Mouse (Mus musculus): ENCODE data around the gene Mllt3. TPM values are rescaled to one million over a fixed set of nuclear protein-coding genes. Genes with fewer than 3 reads are reported as not detected.

Gene Mllt3
- polyA plus RNA-seq, 1 experiment from 2014 or later: 34.8 TPM

- Histone ChIP-seq H3K27me3 (ENCODE audit: insufficient read depth, low read length) (no peaks in the 10 kb centered on the region), H3K9me3 (ENCODE audit: low read length) (no peaks in the 10 kb centered on the region), H3K4me1 (ENCODE audit: insufficient read depth) (no peaks in the 10 kb centered on the region), H3K9ac (replicated peaks) (no peak overlapping the region), H3K36me3 (replicated peaks; ENCODE audit: insufficient read depth, low read length) (peaks cover 5% of the 10 kb centered on the region; the same call in 1 of the 2 replicates), H3K4me2 (ENCODE audit: low read depth, low read length) (no peak overlapping the region), H3K4me3 (ENCODE audit: low read depth, low read length) (no peak overlapping the region), H3K27ac (ENCODE audit: low read depth) (no peak overlapping the region)
- no peak for TF ChIP-seq EP300 (IDR thresholded peaks at IDR 0.05; ENCODE audit: low read depth)
- no peak for DNase-seq
- 57% methylated on average over 2 of the region's 2 CpGs for WGBS (ENCODE audit: insufficient replicate concordance)
- ATAC-seq: no peak
Measured at GRCm38 (mm10) chr4:87870563-87870962, 162.6 kb downstream of the Mllt3 start.

GRCm38 (mm10) chr4:87866564-87866963 lies 166.6 kb downstream of the Mllt3 start:
- Histone ChIP-seq H3K9me3 (ENCODE audit: low read length) (no peaks in the 10 kb centered on the region), H3K27ac (ENCODE audit: low read depth) (no peak overlapping the region), H3K4me2 (ENCODE audit: low read depth, low read length) (no peak overlapping the region), H3K36me3 (replicated peaks; ENCODE audit: insufficient read depth, low read length) (no peaks in the 10 kb centered on the region), H3K4me3 (ENCODE audit: low read depth, low read length) (no peak overlapping the region), H3K27me3 (ENCODE audit: insufficient read depth, low read length) (no peaks in the 10 kb centered on the region), H3K4me1 (ENCODE audit: insufficient read depth) (no peaks in the 10 kb centered on the region), H3K9ac (replicated peaks) (no peak overlapping the region)
- 69% methylated on average over 3 of the region's 3 CpGs for WGBS (ENCODE audit: insufficient replicate concordance)
- ATAC-seq: no peak
- no peak for DNase-seq
- TF ChIP-seq EP300 (IDR thresholded peaks at IDR 0.05; ENCODE audit: low read depth): no peak
- no peak for TF ChIP-seq CTCF (IDR thresholded peaks at IDR 0.05; ENCODE audit: low read depth)

GRCm38 (mm10) chr4:87865848-87866247 lies 167.3 kb downstream of the Mllt3 start:
- no peak overlapping the region for H3K9ac ChIP-seq (replicated peaks)
- DNase-seq (no peak), ATAC-seq (no peak)
- no peaks in the 10 kb centered on the region for H3K4me1 ChIP-seq (ENCODE audit: insufficient read depth)
- no peaks in the 10 kb centered on the region for H3K27me3 ChIP-seq (ENCODE audit: insufficient read depth, low read length)
- no peak overlapping the region for H3K4me2 ChIP-seq (ENCODE audit: low read depth, low read length)
- H3K36me3 ChIP-seq (replicated peaks; ENCODE audit: insufficient read depth, low read length): no peaks in the 10 kb centered on the region
- H3K27ac ChIP-seq (ENCODE audit: low read depth): no peak overlapping the region
- WGBS (ENCODE audit: insufficient replicate concordance): 45% methylated on average over 3 of the region's 3 CpGs
- TF ChIP-seq CTCF (IDR thresholded peaks at IDR 0.05; ENCODE audit: low read depth) (no peak), EP300 (IDR thresholded peaks at IDR 0.05; ENCODE audit: low read depth) (no peak)
- no peak overlapping the region for H3K4me3 ChIP-seq (ENCODE audit: low read depth, low read length)
- H3K9me3 ChIP-seq (ENCODE audit: low read length): no peaks in the 10 kb centered on the region

- TF ChIP-seq CTCF (IDR thresholded peaks at IDR 0.05; ENCODE audit: low read depth) (no peak), EP300 (IDR thresholded peaks at IDR 0.05; ENCODE audit: low read depth) (no peak)
- Histone ChIP-seq H3K27me3 (ENCODE audit: insufficient read depth, low read length) (no peaks in the 10 kb centered on the region), H3K36me3 (replicated peaks; ENCODE audit: insufficient read depth, low read length) (no peaks in the 10 kb centered on the region), H3K4me3 (ENCODE audit: low read depth, low read length) (no peak overlapping the region), H3K4me1 (ENCODE audit: insufficient read depth) (no peaks in the 10 kb centered on the region), H3K4me2 (ENCODE audit: low read depth, low read length) (no peak overlapping the region), H3K27ac (ENCODE audit: low read depth) (no peak overlapping the region), H3K9ac (replicated peaks) (no peak overlapping the region), H3K9me3 (ENCODE audit: low read length) (no peaks in the 10 kb centered on the region)
- 59% methylated on average over 3 of the region's 3 CpGs for WGBS (ENCODE audit: insufficient replicate concordance)
- no peak for DNase-seq
- no peak for ATAC-seq
Measured at GRCm38 (mm10) chr4:87865041-87865440, 168.1 kb downstream of the Mllt3 start.

- Histone ChIP-seq H3K9me3 (ENCODE audit: low read length) (no peaks in the 10 kb centered on the region), H3K4me1 (ENCODE audit: insufficient read depth) (peaks cover 4% of the 10 kb centered on the region; the same call in 1 of the 2 replicates), H3K9ac (replicated peaks) (no peak overlapping the region), H3K27me3 (ENCODE audit: insufficient read depth, low read length) (no peaks in the 10 kb centered on the region), H3K4me2 (ENCODE audit: low read depth, low read length) (no peak overlapping the region), H3K4me3 (ENCODE audit: low read depth, low read length) (no peak overlapping the region), H3K27ac (ENCODE audit: low read depth) (no peak overlapping the region), H3K36me3 (replicated peaks; ENCODE audit: insufficient read depth, low read length) (no peaks in the 10 kb centered on the region)
- TF ChIP-seq EP300 (IDR thresholded peaks at IDR 0.05; ENCODE audit: low read depth): no peak
- TF ChIP-seq CTCF (IDR thresholded peaks at IDR 0.05; ENCODE audit: low read depth): no peak
- DNase-seq (no peak), ATAC-seq (no peak)
- WGBS (ENCODE audit: insufficient replicate concordance): 78% methylated on average over 5 of the region's 5 CpGs
Measured at GRCm38 (mm10) chr4:87863212-87863611, 170.0 kb downstream of the Mllt3 start.

GRCm38 (mm10) chr4:87860723-87861122 lies 172.4 kb downstream of the Mllt3 start:
- Histone ChIP-seq H3K4me3 (ENCODE audit: low read depth, low read length) (no peak overlapping the region), H3K4me1 (ENCODE audit: insufficient read depth) (peaks cover 4% of the 10 kb centered on the region; the same call in 1 of the 2 replicates), H3K4me2 (ENCODE audit: low read depth, low read length) (no peak overlapping the region), H3K9ac (replicated peaks) (no peak overlapping the region), H3K27me3 (ENCODE audit: insufficient read depth, low read length) (no peaks in the 10 kb centered on the region), H3K36me3 (replicated peaks; ENCODE audit: insufficient read depth, low read length) (no peaks in the 10 kb centered on the region), H3K9me3 (ENCODE audit: low read length) (no peaks in the 10 kb centered on the region), H3K27ac (ENCODE audit: low read depth) (no peak overlapping the region)
- ATAC-seq: no peak
- no peak for DNase-seq
- TF ChIP-seq CTCF (IDR thresholded peaks at IDR 0.05; ENCODE audit: low read depth): no peak
- TF ChIP-seq EP300 (IDR thresholded peaks at IDR 0.05; ENCODE audit: low read depth): no peak
- WGBS (ENCODE audit: insufficient replicate concordance): 80% methylated on average over 5 of the region's 5 CpGs

GRCm38 (mm10) chr4:87859148-87859547 lies 174.0 kb downstream of the Mllt3 start:
- Histone ChIP-seq H3K4me3 (ENCODE audit: low read depth, low read length) (no peak overlapping the region), H3K9ac (replicated peaks) (no peak overlapping the region), H3K9me3 (ENCODE audit: low read length) (no peaks in the 10 kb centered on the region), H3K4me2 (ENCODE audit: low read depth, low read length) (no peak overlapping the region), H3K36me3 (replicated peaks; ENCODE audit: insufficient read depth, low read length) (no peaks in the 10 kb centered on the region), H3K27ac (ENCODE audit: low read depth) (no peak overlapping the region), H3K4me1 (ENCODE audit: insufficient read depth) (peaks cover 4% of the 10 kb centered on the region; the same call in 1 of the 2 replicates), H3K27me3 (ENCODE audit: insufficient read depth, low read length) (no peaks in the 10 kb centered on the region)
- WGBS (ENCODE audit: insufficient replicate concordance): 44% methylated on average over 4 of the region's 4 CpGs
- TF ChIP-seq CTCF (IDR thresholded peaks at IDR 0.05; ENCODE audit: low read depth): no peak
- peak; percentile 85 for TF ChIP-seq EP300 (IDR thresholded peaks at IDR 0.05; ENCODE audit: low read depth)
- DNase-seq (no peak), ATAC-seq (no peak)
